20 mouse cellular contexts compared by ENCODE assay signal in the genomic region with DNA sequence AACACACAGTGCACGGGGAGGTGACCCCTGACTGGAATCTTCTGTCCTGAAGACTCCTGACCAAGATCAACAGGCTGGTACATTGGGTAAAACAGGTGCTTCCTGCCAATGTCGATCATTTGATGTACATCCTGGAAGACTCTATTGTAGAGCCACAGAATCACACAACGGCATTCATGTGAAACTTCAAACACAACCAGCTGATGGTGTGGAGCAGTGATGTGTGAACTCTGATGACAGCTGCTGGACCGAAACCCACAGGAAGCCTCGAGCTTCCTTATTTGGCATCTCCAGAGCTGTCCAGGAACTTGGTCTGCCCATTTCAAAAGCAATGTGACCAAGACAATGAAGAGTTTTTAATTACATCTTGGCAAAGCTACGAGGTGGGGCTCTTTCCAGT.
DNase-seq lines count a peak whose midpoint lies in the region; ATAC-seq and TF ChIP-seq lines count a peak whose summit lies in the region.
"Had no signal": no experiment of that assay in that cellular context is flagged by ENCODE, and none has a peak within 500 bp of the region (broad histone marks: within the 10 kb centered on the region; RNA-seq: fewer than 3 reads in every experiment).

No protein-coding gene starts in this region.

- intact Hi-C loops in gastrocnemius, postnatal 36 days (cut with DNase I): no loop called here

- no peak overlapping the region for H3K9ac ChIP-seq in forebrain, embryonic 14.5 days (ENCODE audit: low read length)
- H3K9ac ChIP-seq in lung, postnatal 0 days (replicated peaks; ENCODE audit: low read depth): no peak overlapping the region
- H3K9ac ChIP-seq: forebrain, embryonic 12.5 days; midbrain, embryonic 12.5 days; neural tube, embryonic 13.5 days had no signal

- no peak overlapping the region for H3K4me3 ChIP-seq in forebrain, embryonic 14.5 days (ENCODE audit: low read depth, low read length)
- no peak overlapping the region for H3K4me3 ChIP-seq in forebrain, embryonic 10.5 days
- no peak overlapping the region for H3K4me3 ChIP-seq in lung, postnatal 0 days (ENCODE audit: low read depth, low read length)
- H3K4me3 ChIP-seq: forebrain, embryonic 12.5 days; gastrocnemius, adult 2 months; midbrain, embryonic 12.5 days; neural tube, embryonic 13.5 days had no signal

- no peak overlapping the region for H3K27ac ChIP-seq in forebrain, embryonic 14.5 days (ENCODE audit: low read depth, low read length)
- no peak overlapping the region for H3K27ac ChIP-seq in forebrain, embryonic 10.5 days
- no peak overlapping the region for H3K27ac ChIP-seq in lung, postnatal 0 days (ENCODE audit: low read length)
- H3K27ac ChIP-seq: forebrain, embryonic 12.5 days; gastrocnemius, adult 2 months; macrophage; midbrain, embryonic 12.5 days; neural tube, embryonic 13.5 days had no signal

- no peak for ATAC-seq in forebrain, embryonic 14.5 days
- peak; percentile 6; the same call in 1 of the 2 replicates for ATAC-seq in lung, postnatal 0 days
- peak; percentile 33; the same call in 1 of the 2 replicates for ATAC-seq in neutrophil, adult 5-6 weeks (ENCODE audit: extremely low read depth, insufficient number of reproducible peaks, low FRiP score, poor library complexity, severe bottlenecking)
- ATAC-seq: activated CD4-positive, CD25-positive, alpha-beta regulatory T cell, adult 4 months had no signal

- TF ChIP-seq POLR2A in brain, embryonic 14.5 days (IDR thresholded peaks at IDR 0.05; ENCODE audit: borderline replicate concordance, extremely low read depth, insufficient read depth, insufficient read length, poor library complexity, severe bottlenecking): no peak

- H3K27me3 ChIP-seq in forebrain, embryonic 14.5 days (replicated peaks; ENCODE audit: control insufficient read depth, insufficient read depth, low read length): no peaks in the 10 kb centered on the region
- no peaks in the 10 kb centered on the region for H3K27me3 ChIP-seq in forebrain, embryonic 10.5 days (ENCODE audit: poor library complexity, severe bottlenecking)
- H3K27me3 ChIP-seq in lung, postnatal 0 days (replicated peaks; ENCODE audit: insufficient read depth, low read length): no peaks in the 10 kb centered on the region
- H3K27me3 ChIP-seq: forebrain, embryonic 12.5 days; midbrain, embryonic 12.5 days; neural tube, embryonic 13.5 days had no signal

- no peak overlapping the region for H3K4me2 ChIP-seq in forebrain, embryonic 14.5 days (ENCODE audit: low read length)
- H3K4me2 ChIP-seq in lung, postnatal 0 days (replicated peaks; ENCODE audit: low read depth, low read length): no peak overlapping the region
- H3K4me2 ChIP-seq: forebrain, embryonic 12.5 days; midbrain, embryonic 12.5 days; neural tube, embryonic 13.5 days had no signal

- no peaks in the 10 kb centered on the region for H3K4me1 ChIP-seq in forebrain, embryonic 14.5 days (ENCODE audit: control insufficient read depth, insufficient read depth, low read length)
- H3K4me1 ChIP-seq in forebrain, embryonic 10.5 days: no peaks in the 10 kb centered on the region
- H3K4me1 ChIP-seq in lung, postnatal 0 days (ENCODE audit: insufficient read depth, low read depth, low read length): no peaks in the 10 kb centered on the region
- H3K4me1 ChIP-seq: forebrain, embryonic 12.5 days; midbrain, embryonic 12.5 days; neural tube, embryonic 13.5 days had no signal

- no peaks in the 10 kb centered on the region for H3K9me3 ChIP-seq in forebrain, embryonic 14.5 days (replicated peaks; ENCODE audit: control insufficient read depth, low read length)
- no peaks in the 10 kb centered on the region for H3K9me3 ChIP-seq in forebrain, embryonic 10.5 days
- no peaks in the 10 kb centered on the region for H3K9me3 ChIP-seq in lung, postnatal 0 days (ENCODE audit: low read length)
- H3K9me3 ChIP-seq: forebrain, embryonic 12.5 days; midbrain, embryonic 12.5 days; neural tube, embryonic 13.5 days had no signal

- no peaks in the 10 kb centered on the region for H3K36me3 ChIP-seq in forebrain, embryonic 14.5 days (ENCODE audit: control insufficient read depth, insufficient read depth, low read length)
- H3K36me3 ChIP-seq in forebrain, embryonic 10.5 days (replicated peaks): no peaks in the 10 kb centered on the region
- H3K36me3 ChIP-seq in lung, postnatal 0 days (ENCODE audit: insufficient read depth, low read length): no peaks in the 10 kb centered on the region
- H3K36me3 ChIP-seq: forebrain, embryonic 12.5 days; midbrain, embryonic 12.5 days; neural tube, embryonic 13.5 days had no signal

- no peak for TF ChIP-seq EP300 in lung, postnatal 0 days (IDR thresholded peaks at IDR 0.05)

- no peak for TF ChIP-seq CTCF in lung, postnatal 0 days (IDR thresholded peaks at IDR 0.05)
- no peak for TF ChIP-seq CTCF in brain, embryonic 14.5 days (IDR thresholded peaks at IDR 0.05; ENCODE audit: borderline replicate concordance, extremely low read depth, insufficient read depth, insufficient read length)

- WGBS in forebrain, embryonic 14.5 days: 81% methylated on average over 6 of the region's 6 CpGs
- WGBS in forebrain, embryonic 10.5 days: 84% methylated on average over 6 of the region's 6 CpGs
- whole genome bisulfite sequencing in lung, postnatal 0 days: 43% methylated on average over 6 of the region's 6 CpGs

- DNase-seq in forebrain, embryonic 14.5 days (ENCODE audit: low spot score): peak; percentile 3
- DNase-seq in forebrain, embryonic 10.5 days (ENCODE audit: extremely low spot score, low spot score): no peak
- peak; percentile 6 for DNase-seq in lung, postnatal 0 days (ENCODE audit: low spot score)
- DNase-seq in lung, postnatal 25 days (ENCODE audit: low spot score): no peak
- DNase-seq in brain, embryonic 14.5 days (ENCODE audit: low read depth): peak; percentile 15
- DNase-seq in gastrocnemius, postnatal 36 days: no peak
- DNase-seq in adrenal gland, adult 2 months: no peak
- DNase-seq: cerebellum, adult 9-10 months; gastrocnemius, adult 2 months; heart, adult 18-20 months; heart, postnatal 4 days; kidney, adult 9 months; left cerebral cortex, postnatal 4 days; right cerebral cortex, postnatal 4 days had no signal

Comparison
In these comparisons a context has a peak if more than half of its experiments do, and no peak if none do; other contexts are left out.
1. DNase-seq: peak in forebrain, embryonic 14.5 days (single experiment), lung, postnatal 0 days (single experiment) and brain, embryonic 14.5 days (single experiment); none in forebrain, embryonic 10.5 days (single experiment), lung, postnatal 25 days (single experiment), gastrocnemius, postnatal 36 days (0 of 2) and adrenal gland, adult 2 months (single experiment).